Mouse (Mus musculus) heart, adult 2 months (tissue): ENCODE measurements at regions not wholly inside any gene's neighbourhood (a gene's known extent, or its start where the extent isn't known, plus 50 kb on each side); places are given as distances from the start of the nearest gene placed in this dataset.

ENCODE experiments used
- DNase-seq, 2 experiments: peaks; one replicate each; pipeline ENCODE4 v3.0.0; 2021
- H3K27ac ChIP-seq: fragments of 200-600 bp; 2 replicates; pipeline ENCODE4 v1.8.1; 2022
- H3K27me3 ChIP-seq: fragments of 200-500 bp; 2 replicates; pipeline ENCODE4 v1.6.1; 2012; ENCODE audit warnings: mild to moderate bottlenecking, low read length, inconsistent platforms, mixed read lengths; ENCODE audit not compliant: control insufficient read depth, insufficient read depth
- H3K36me3 ChIP-seq: fragments of 200-500 bp; 2 replicates; pipeline ENCODE4 v1.6.1; 2012; ENCODE audit warnings: low read length, inconsistent platforms; ENCODE audit not compliant: control insufficient read depth, insufficient read depth
- H3K4me1 ChIP-seq: fragments of 200-500 bp; 2 replicates; pipeline ENCODE4 v1.6.1; 2011; ENCODE audit warnings: low read length; ENCODE audit not compliant: control insufficient read depth, insufficient read depth
- H3K4me3 ChIP-seq: fragments of 200-600 bp; 2 replicates; pipeline ENCODE4 v1.8.1; 2022
- H3K79me2 ChIP-seq: fragments of 200-500 bp; replicated peaks from 2 replicates; pipeline ENCODE4 v1.6.1; 2012; ENCODE audit warnings: mild to moderate bottlenecking, inconsistent platforms, low read length, moderate library complexity, mixed read lengths; ENCODE audit not compliant: control insufficient read depth, insufficient read depth
- H3K9ac ChIP-seq: fragments of 200-500 bp; 2 replicates; pipeline ENCODE4 v1.6.1; 2012; ENCODE audit warnings: low read depth, mild to moderate bottlenecking, control low read depth, inconsistent platforms, low read length, mixed read lengths
- CTCF ChIP-seq: fragments of 200-600 bp; IDR thresholded peaks from 2 replicates; pipeline ENCODE4 v1.8.1; 2022; ENCODE audit warnings: antibody characterized with exemption, mild to moderate bottlenecking, moderate library complexity
- EP300 ChIP-seq: fragments of 200-500 bp; IDR thresholded peaks from 2 replicates; pipeline ENCODE4 v1.6.1; 2011; ENCODE audit warnings: low read depth, low read length, control low read depth; ENCODE audit not compliant: insufficient read depth
- POLR2A ChIP-seq: fragments of 200-500 bp; IDR thresholded peaks from 2 replicates; pipeline ENCODE4 v1.6.1; 2011; ENCODE audit warnings: mild to moderate bottlenecking, low read depth, low read length, control low read depth; ENCODE audit not compliant: insufficient read depth
- WGBS: fragments of 180-500 bp; shearing (Covaris S2); methylation state at CpG from one replicate; pipeline ENCODE4 v1.1.7; 2018; 5-methylcytosine and 5-hydroxymethylcytosine counted together
- intact Hi-C: fragments of 180-260 bp; cut with DNase I; formaldehyde crosslinking; loops from one replicate; pipeline ENCODE4 v1.15.1; 2025

DNA sequence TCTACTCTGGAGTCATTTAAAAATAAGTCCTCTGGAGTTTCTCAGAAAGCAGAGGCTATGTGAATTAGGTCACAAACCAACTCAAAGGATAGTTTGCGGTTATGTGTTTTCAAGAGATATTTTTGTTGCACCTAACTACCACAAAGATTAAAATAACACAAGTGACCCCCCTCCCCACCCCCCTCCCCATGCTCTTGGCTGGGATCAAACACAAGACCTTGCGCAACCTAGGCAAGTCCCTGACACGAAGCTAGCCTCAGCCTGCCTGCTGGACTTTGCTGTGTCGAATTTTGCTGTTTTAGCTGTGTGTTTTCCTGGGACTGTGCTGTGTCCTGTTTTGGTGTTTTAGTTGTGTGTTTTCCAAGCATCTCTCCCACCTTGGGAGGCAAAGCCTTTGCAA is 94.0 kb upstream of the Ubr2 start:
- intact Hi-C loops, result no loop called here
- TF ChIP-seq EP300 (no peak), CTCF (no peak), POLR2A (no peak)

GRCm38 (mm10) chr17:47095191-47095590 is 84.8 kb upstream of the Ubr2 start:
- Histone ChIP-seq H3K4me1 (no peaks in the 10 kb centered on the region), H3K9ac (no peak overlapping the region), H3K79me2 (no peaks in the 10 kb centered on the region), H3K36me3 (no peaks in the 10 kb centered on the region), H3K27me3 (no peaks in the 10 kb centered on the region), H3K27ac (no peak overlapping the region), H3K4me3 (no peak overlapping the region)
- TF ChIP-seq EP300 (no peak), POLR2A (no peak), CTCF (no peak)
- intact Hi-C loops, result no loop called here
- WGBS, result 72% methylated on average over 3 of the region's 3 CpGs
- DNase-seq, result no peak

More for the DNA sequence above, 94.0 kb upstream of the Ubr2 start:
- Histone ChIP-seq H3K27ac (no peak overlapping the region), H3K36me3 (no peaks in the 10 kb centered on the region), H3K27me3 (no peaks in the 10 kb centered on the region), H3K9ac (no peak overlapping the region), H3K4me3 (no peak overlapping the region), H3K79me2 (no peaks in the 10 kb centered on the region), H3K4me1 (no peaks in the 10 kb centered on the region)
- 73% methylated on average over 4 of the region's 4 CpGs for WGBS
- no peak for DNase-seq

GRCm38 (mm10) chr17:47092076-47092475 is 81.7 kb upstream of the Ubr2 start:
- intact Hi-C loops, result no loop called here
- no peak overlapping the region for H3K27ac ChIP-seq
- no peak overlapping the region for H3K4me3 ChIP-seq
- no peaks in the 10 kb centered on the region for H3K4me1 ChIP-seq
- TF ChIP-seq EP300 (no peak), CTCF (no peak), POLR2A (no peak)
- no peaks in the 10 kb centered on the region for H3K27me3 ChIP-seq
- no peaks in the 10 kb centered on the region for H3K79me2 ChIP-seq
- no peaks in the 10 kb centered on the region for H3K36me3 ChIP-seq
- no peak overlapping the region for H3K9ac ChIP-seq
- WGBS, result 92% methylated on average over 9 of the region's 9 CpGs
- DNase-seq, result no peak

GRCm38 (mm10) chr17:47089769-47090168 is 79.4 kb upstream of the Ubr2 start:
- intact Hi-C loops, result no loop called here
- H3K27me3 ChIP-seq, result no peaks in the 10 kb centered on the region
- no peak overlapping the region for H3K9ac ChIP-seq
- H3K4me1 ChIP-seq, result no peaks in the 10 kb centered on the region
- no peak overlapping the region for H3K27ac ChIP-seq
- peak; percentile 6 to 49 for DNase-seq
- H3K4me3 ChIP-seq, result no peak overlapping the region
- no peaks in the 10 kb centered on the region for H3K36me3 ChIP-seq
- H3K79me2 ChIP-seq, result no peaks in the 10 kb centered on the region
- WGBS, result 76% methylated on average over 3 of the region's 3 CpGs
- TF ChIP-seq CTCF (peak; percentile 71), POLR2A (no peak), EP300 (no peak)

- no peaks in the 10 kb centered on the region for H3K36me3 ChIP-seq
- H3K79me2 ChIP-seq, result no peaks in the 10 kb centered on the region
- no peak overlapping the region for H3K9ac ChIP-seq
- TF ChIP-seq CTCF, result no peak
- no peak for TF ChIP-seq EP300
- TF ChIP-seq POLR2A, result no peak
- no peaks in the 10 kb centered on the region for H3K27me3 ChIP-seq
- no peak for DNase-seq
- peaks cover 2% of the 10 kb centered on the region for H3K4me1 ChIP-seq
- WGBS, result 95% methylated on average over 2 of the region's 2 CpGs
- H3K27ac ChIP-seq, result no peak overlapping the region
- H3K4me3 ChIP-seq, result no peak overlapping the region
- intact Hi-C loops, result no loop called here
Observed at GRCm38 (mm10) chr17:47069206-47069605, 58.9 kb upstream of the Ubr2 start.

GRCm38 (mm10) chr17:47065307-47065901 is 55.0 kb upstream of the Ubr2 start:
- DNase-seq, result peak; percentile 31 to 35
- H3K27ac ChIP-seq, result no peak overlapping the region
- H3K36me3 ChIP-seq, result no peaks in the 10 kb centered on the region
- 80% methylated on average over 4 of the region's 4 CpGs for WGBS
- TF ChIP-seq POLR2A (no peak), CTCF (no peak)
- H3K27me3 ChIP-seq, result no peaks in the 10 kb centered on the region
- no peaks in the 10 kb centered on the region for H3K79me2 ChIP-seq
- no peak overlapping the region for H3K9ac ChIP-seq
- H3K4me1 ChIP-seq, result peaks cover 2% of the 10 kb centered on the region
- intact Hi-C loops, result no loop called here
- no peak overlapping the region for H3K4me3 ChIP-seq
